ENCODE assay signal across 9 mouse cellular contexts in the genomic region with DNA sequence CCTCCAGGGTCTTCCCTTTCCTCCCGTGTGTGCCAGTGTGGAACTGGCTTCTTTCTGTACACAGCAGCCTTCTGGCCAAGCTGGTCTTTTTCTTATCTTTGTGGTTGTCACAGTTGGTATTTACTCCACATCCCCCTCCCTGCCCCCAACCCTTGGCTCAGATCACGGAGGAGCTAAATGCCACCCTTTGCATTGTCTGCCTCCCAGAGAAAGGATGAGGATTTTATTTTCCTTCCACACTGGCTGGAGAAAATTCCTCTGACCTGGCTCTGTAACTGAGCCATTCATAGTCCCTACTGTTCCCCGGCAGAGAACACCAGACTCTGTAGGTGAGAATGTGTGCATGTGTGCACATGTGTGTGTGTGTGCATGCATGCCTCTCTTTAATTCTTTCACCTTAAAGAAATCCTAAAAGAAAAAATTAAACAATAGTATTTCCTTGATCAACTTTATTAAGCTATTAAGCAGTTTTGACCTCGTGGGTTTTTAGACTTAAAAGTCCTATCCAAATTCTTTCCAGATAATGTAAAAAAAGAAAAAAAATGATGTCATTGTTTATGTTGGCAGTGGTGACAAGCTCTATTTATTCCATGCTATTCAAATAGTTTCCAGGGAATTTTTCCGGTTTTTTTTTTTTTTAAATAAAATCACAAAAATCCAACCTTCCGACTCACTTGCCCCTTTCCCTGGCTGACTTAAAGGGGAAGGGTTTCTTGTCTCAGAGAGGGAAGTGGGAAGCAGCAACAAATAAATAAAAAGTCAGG.
DNase-seq lines count a peak whose midpoint lies in the region; ATAC-seq and TF ChIP-seq lines count a peak whose summit lies in the region.
"Had no signal": no experiment of that assay in that cellular context is flagged by ENCODE, and none has a peak within 500 bp of the region (broad histone marks: within the 10 kb centered on the region; RNA-seq: fewer than 3 reads in every experiment).

No protein-coding gene starts in this region.

- H3K4me3 ChIP-seq in cortical plate, adult 2 months (ENCODE audit: insufficient read depth, low read length): no peak overlapping the region
- H3K4me3 ChIP-seq in heart, embryonic 15.5 days: no peak overlapping the region
- peak overlapping the region; percentile 24; the same call in 1 of the 2 replicates for H3K4me3 ChIP-seq in midbrain, embryonic 10.5 days

- no peaks in the 10 kb centered on the region for H3K36me3 ChIP-seq in heart, embryonic 15.5 days
- no peaks in the 10 kb centered on the region for H3K36me3 ChIP-seq in midbrain, embryonic 10.5 days

- peak overlapping the region; percentile 29 for H3K4me2 ChIP-seq in heart, embryonic 15.5 days

- no peak for ATAC-seq in heart, embryonic 15.5 days (replicated peaks; ENCODE audit: insufficient number of reproducible peaks, insufficient read depth, low FRiP score, low read depth)
- no peak for ATAC-seq in megakaryocyte, adult 5-6 weeks (ENCODE audit: poor library complexity, severe bottlenecking)
- no peak for ATAC-seq in erythroid progenitor cell, adult 5-6 weeks (replicated peaks; ENCODE audit: low FRiP score, poor library complexity, severe bottlenecking)
- ATAC-seq in megakaryocyte progenitor cell, adult 5-6 weeks (replicated peaks; ENCODE audit: poor library complexity): no peak

- no peaks in the 10 kb centered on the region for H3K4me1 ChIP-seq in cortical plate, adult 2 months (ENCODE audit: control insufficient read depth, insufficient read depth, low read length)
- peaks cover 11% of the 10 kb centered on the region for H3K4me1 ChIP-seq in heart, embryonic 15.5 days (replicated peaks)
- H3K4me1 ChIP-seq in midbrain, embryonic 10.5 days: peaks cover 45% of the 10 kb centered on the region

- H3K27ac ChIP-seq in cortical plate, adult 2 months (ENCODE audit: insufficient read depth, low read length): peak overlapping the region; percentile 59; the same call in 1 of the 2 replicates
- peak overlapping the region; percentile 74 for H3K27ac ChIP-seq in heart, embryonic 15.5 days
- peak overlapping the region; percentile 81 for H3K27ac ChIP-seq in midbrain, embryonic 10.5 days (replicated peaks)

- WGBS in heart, embryonic 15.5 days: 25% methylated on average over 6 of the region's 6 CpGs
- 32% methylated on average over 6 of the region's 6 CpGs for WGBS in midbrain, embryonic 10.5 days

- no peak for TF ChIP-seq POLR2A in cortical plate, adult 2 months (IDR thresholded peaks at IDR 0.05; ENCODE audit: extremely low read depth, insufficient read depth, low read length)

- intact Hi-C loops in heart, postnatal 36 days (cut with DNase I): no loop called here

- no peak overlapping the region for H3K9ac ChIP-seq in heart, embryonic 15.5 days

- TF ChIP-seq CTCF in cortical plate, adult 2 months (IDR thresholded peaks at IDR 0.05; ENCODE audit: extremely low read depth, insufficient read depth, low read length): no peak

- peak; percentile 94 for DNase-seq in heart, adult 11 months
- no peak for DNase-seq in heart, postnatal 36 days
- DNase-seq in midbrain, embryonic 10.5 days (ENCODE audit: low spot score): peak; percentile 34
- DNase-seq: gastrocnemius, postnatal 25 days had no signal

- H3K27me3 ChIP-seq in heart, embryonic 15.5 days: no peaks in the 10 kb centered on the region
- H3K27me3 ChIP-seq in midbrain, embryonic 10.5 days (ENCODE audit: low read depth, poor library complexity, severe bottlenecking): no peaks in the 10 kb centered on the region

- H3K9me3 ChIP-seq in heart, embryonic 15.5 days (replicated peaks): no peaks in the 10 kb centered on the region
- H3K9me3 ChIP-seq in midbrain, embryonic 10.5 days (replicated peaks): no peaks in the 10 kb centered on the region

Comparison
In these comparisons a context has a peak if more than half of its experiments do, and no peak if none do; other contexts are left out.
1. DNase-seq: peak in heart, adult 11 months (single experiment) and midbrain, embryonic 10.5 days (single experiment); none in heart, postnatal 36 days (0 of 2).
2. Peak in every context shown above with its lines, with median percentiles within 50 percentile points of each other: H3K27ac ChIP-seq.